Comparison of ENCODE assay signal across 8 mouse cellular contexts in the genomic region with DNA sequence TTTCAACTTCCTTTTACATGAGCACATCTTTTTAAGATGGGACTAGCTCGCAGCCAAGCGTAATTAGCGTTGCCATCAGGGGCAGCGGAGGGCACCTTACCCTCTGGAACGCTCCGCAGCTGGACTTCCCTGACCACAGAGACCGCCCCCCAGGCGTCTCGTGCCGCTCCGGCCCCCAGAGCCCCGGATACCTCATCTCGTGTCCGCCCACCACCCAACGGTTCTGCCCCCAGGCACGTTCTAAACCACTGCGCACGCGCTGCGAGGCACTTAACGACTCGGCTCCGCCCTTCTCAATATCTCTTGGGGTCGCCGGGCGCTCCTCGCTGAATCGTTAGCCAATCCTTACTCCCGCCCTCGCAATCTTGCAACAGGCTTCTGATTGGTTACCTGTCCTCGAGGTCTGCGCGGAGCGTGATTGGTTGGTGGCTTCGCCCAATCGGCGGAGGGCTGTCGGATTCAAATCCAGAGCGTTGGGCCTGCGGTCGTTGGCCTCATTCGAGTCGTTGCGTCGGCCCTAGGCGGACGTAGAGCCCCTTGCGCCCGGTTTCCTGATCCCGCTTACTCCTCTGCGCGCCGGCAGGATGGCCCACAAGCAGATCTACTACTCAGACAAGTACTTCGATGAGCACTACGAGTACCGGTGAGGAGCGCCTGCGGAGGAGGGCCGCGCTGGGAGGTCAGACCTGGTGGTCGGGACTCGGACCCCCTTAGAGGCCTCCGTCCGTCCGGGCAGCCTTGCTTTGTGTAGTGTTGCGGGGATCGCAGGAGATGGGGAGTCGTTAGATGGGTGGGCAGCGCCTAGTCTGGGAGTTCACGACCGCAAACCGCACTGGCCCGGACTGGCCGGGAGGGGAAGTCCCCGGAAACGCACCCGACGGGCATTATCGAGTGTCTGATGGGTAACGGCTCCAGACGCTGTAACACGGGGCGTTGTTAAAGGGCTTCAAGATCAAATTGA. TPM values are rescaled to one million over a fixed set of nuclear protein-coding genes. Genes with fewer than 3 reads are reported as not detected.
DNase-seq lines count a peak whose midpoint lies in the region; ATAC-seq lines count a peak whose summit lies in the region.

TSS of gene Cks2 (plus strand) at position 404 of the 961 bp plus-strand sequence.

- peak within 1 kb of the TSS; percentile 94 for H3K4me2 ChIP-seq in hindbrain, embryonic 16.5 days (ENCODE audit: low read length)

- ATAC-seq in hindbrain, embryonic 16.5 days, result peak; percentile 99

- H3K9me3 ChIP-seq in hindbrain, embryonic 16.5 days (ENCODE audit: control insufficient read depth, low read length), result no peaks in the 10 kb centered on the region

- H3K36me3 ChIP-seq in hindbrain, embryonic 16.5 days (ENCODE audit: control insufficient read depth, insufficient read depth, low read length), result no peaks in the 10 kb centered on the region
- H3K36me3 ChIP-seq in macrophage (ENCODE audit: inconsistent target), result no peaks in the 10 kb centered on the region

- peak within 1 kb of the TSS; percentile 72 for H3K4me3 ChIP-seq in hindbrain, embryonic 16.5 days (ENCODE audit: low read length)
- peak within 1 kb of the TSS; percentile 69 for H3K4me3 ChIP-seq in macrophage (ENCODE audit: inconsistent target)

- H3K27ac ChIP-seq in hindbrain, embryonic 16.5 days (ENCODE audit: low read depth, low read length), result peak within 1 kb of the TSS; percentile 74
- H3K27ac ChIP-seq in macrophage, result peak within 1 kb of the TSS; percentile 77

- peak; percentile 98 for DNase-seq in WW6 (ENCODE audit: low read depth, low spot score)
- peak; percentile 87 to 95 for DNase-seq in cerebellum, postnatal 4 days (ENCODE audit: low spot score in 2 of 2)
- DNase-seq in gastrocnemius, adult 18-20 months (ENCODE audit: low spot score), result peak; percentile 97
- peak; percentile 96 to 97 for DNase-seq in left cerebral cortex, adult 18-20 months (ENCODE audit: low spot score in 2 of 2)
- DNase-seq in right cerebral cortex, adult 18-20 months, result peak; percentile 98
- DNase-seq in urinary bladder, postnatal 10 days (ENCODE audit: low spot score), result peak; percentile 90

- H3K4me1 ChIP-seq in hindbrain, embryonic 16.5 days (ENCODE audit: control insufficient read depth, insufficient read depth, low read depth, low read length), result peaks cover 5% of the 10 kb centered on the region

- peak within 1 kb of the TSS; percentile 82 for H3K9ac ChIP-seq in hindbrain, embryonic 16.5 days (ENCODE audit: low read depth, low read length)

- peaks cover 48% of the 10 kb centered on the region for H3K79me2 ChIP-seq in macrophage (ENCODE audit: inconsistent target)

- no peaks in the 10 kb centered on the region for H3K27me3 ChIP-seq in hindbrain, embryonic 16.5 days (replicated peaks; ENCODE audit: control insufficient read depth, insufficient read depth, low read length)

- under 1% methylated on average over 83 of the region's 83 CpGs for WGBS in hindbrain, embryonic 16.5 days
- under 1% methylated on average over 77 of the region's 83 CpGs for WGBS in macrophage (ENCODE audit: missing documents)

RNA-seq across cellular contexts. Expression of gene Cks2, which starts in this region (rescaled TPM):
- not detected for total RNA-seq in gastrocnemius, adult 18-20 months (2021)
- 49.7 and 50.1 TPM in 2 replicates for polyA plus RNA-seq in hindbrain, embryonic 16.5 days (2015; fragmentation: Nextera tagmentation; extraction: Ambion mirVana)
- 1 to 10 TPM; 3.0 to 3.4 TPM for total RNA-seq in left cerebral cortex, adult 18-20 months (2021)
- 1 to 10 TPM in 12 of 26 experiments, under 1 TPM in 1, not detected in 13; 0.99 to 6.8 (median 2.7) TPM for total RNA-seq in macrophage (2018; cell fraction: chromatin; rRNA removed)
- 10 to 100 TPM in 7 of 26 experiments, 1 to 10 TPM in 19; 1.9 to 18.0 (median 5.5) TPM for total RNA-seq in macrophage (2018; cell fraction: cytosol; rRNA removed)
- total RNA-seq in macrophage (2018; cell fraction: nucleus; rRNA removed), result 1 to 10 TPM in 19 of 26 experiments, under 1 TPM in 1, not detected in 6; 0.89 to 8.9 (median 3.7) TPM
- 4.6 to 12.1 TPM (median 5.3 TPM) in 3 replicates for polyA plus RNA-seq in macrophage (2018)

Comparison
In these comparisons a context has a peak if more than half of its experiments do, and no peak if none do; other contexts are left out.
1. Peak in every context shown above with its lines: DNase-seq, ATAC-seq, H3K4me3 ChIP-seq and H3K27ac ChIP-seq.
2. Peak in DNase-seq in gastrocnemius, adult 18-20 months; RNA of the gene not detected or under 1 TPM.